Mouse (Mus musculus): ENCODE measurements around the gene Dnmbp.

- TF ChIP-seq CTCF (IDR thresholded peaks at IDR 0.05 in 2 of 3, conservative IDR thresholded peaks at IDR 0.05 in 1 of 3; ENCODE audit: control insufficient read depth in 1 of 3, insufficient read depth in 1 of 3, low read depth in 2 of 3, low read length in 3 of 3, poor library complexity in 1 of 3, severe bottlenecking in 1 of 3) (no peak), POLR2A (IDR thresholded peaks at IDR 0.05; ENCODE audit: control insufficient read depth in 1 of 2, insufficient read depth in 1 of 2, low read depth in 1 of 2, low read length in 2 of 2, poor library complexity in 1 of 2) (no peak), ETS1 (IDR thresholded peaks at IDR 0.05; ENCODE audit: low read depth, low read length) (no peak), GATA1 (IDR thresholded peaks at IDR 0.05; ENCODE audit: low read depth, low read length) (no peak), SIN3A (IDR thresholded peaks at IDR 0.05; ENCODE audit: low read length) (no peak), HCFC1 (IDR thresholded peaks at IDR 0.05; ENCODE audit: low read depth, low read length) (no peak), USF1 (IDR thresholded peaks at IDR 0.05; ENCODE audit: low read depth, low read length) (no peak)
Observed at GRCm38 (mm10) chr19:43890487-43890886, 49.5 kb downstream of the Dnmbp start.

All from MEL (cell line).